Mouse (Mus musculus) forebrain, embryonic 11.5 days (tissue): ENCODE results near the gene Scyl1. TPM values are rescaled to one million over a fixed set of nuclear protein-coding genes. Genes with fewer than 3 reads are reported as not detected.

ENCODE experiments used
- ATAC-seq: fragments of 200-750 bp; cut with Nextera tagmentation; replicated peaks from 2 replicates; pipeline ENCODE4 v1.8.0; 2017; ENCODE audit warnings: moderate TSS enrichment; ENCODE audit not compliant: low FRiP score
- DNase-seq: peaks from one replicate; pipeline ENCODE4 v3.0.0-alpha.2; 2017; ENCODE audit warnings: low spot score
- H3K27ac ChIP-seq: fragments of 300-500 bp; sonication (generic); 2 replicates; pipeline ENCODE4 v1.5.1; 2014; ENCODE audit warnings: low read depth, low read length
- H3K27me3 ChIP-seq: fragments of 300-500 bp; sonication (generic); 2 replicates; pipeline ENCODE4 v1.6.1; 2014; ENCODE audit warnings: mild to moderate bottlenecking, low read length, mixed read lengths; ENCODE audit not compliant: control insufficient read depth, insufficient read depth
- H3K36me3 ChIP-seq: fragments of 300-500 bp; sonication (generic); 2 replicates; pipeline ENCODE4 v1.6.1; 2014; ENCODE audit warnings: mild to moderate bottlenecking, low read length, moderate library complexity, mixed read lengths; ENCODE audit not compliant: control insufficient read depth, insufficient read depth
- H3K4me1 ChIP-seq: fragments of 300-500 bp; sonication (generic); replicated peaks from 2 replicates; pipeline ENCODE4 v1.6.1; 2014; ENCODE audit warnings: low read length, mixed read lengths; ENCODE audit not compliant: control insufficient read depth, insufficient read depth
- H3K4me2 ChIP-seq: fragments of 300-500 bp; sonication (generic); 2 replicates; pipeline ENCODE4 v1.6.1; 2014; ENCODE audit warnings: low read depth, mild to moderate bottlenecking, low read length, moderate library complexity, mixed read lengths; ENCODE audit not compliant: severe bottlenecking
- H3K4me3 ChIP-seq: fragments of 300-500 bp; sonication (generic); 2 replicates; pipeline ENCODE4 v1.5.1; 2014; ENCODE audit warnings: low read depth, low read length
- H3K9ac ChIP-seq: fragments of 300-500 bp; sonication (generic); 2 replicates; pipeline ENCODE4 v1.6.1; 2014; ENCODE audit warnings: low read length
- H3K9me3 ChIP-seq: fragments of 300-500 bp; sonication (generic); 2 replicates; pipeline ENCODE4 v1.6.1; 2016; ENCODE audit warnings: low read length, mixed read lengths; ENCODE audit not compliant: control insufficient read depth
- WGBS: fragments of 180-500 bp; shearing (Covaris S2); extraction: QIAGEN DNeasy Blood & Tissue Kit; methylation state at CpG from one replicate; pipeline ENCODE4 v1.1.7; 2014; 5-methylcytosine and 5-hydroxymethylcytosine counted together
- polyA plus RNA-seq: library from polyadenylated mRNA; unstranded; fragments of >200 nt; fragmentation: Nextera tagmentation; extraction: Ambion mirVana; gene quantifications from 2 replicates; pipeline ENCODE4 v1.2.1, GENCODE M21; 2014

The Scyl1 gene
- polyA plus RNA-seq, 1 experiment from 2014 or later: 65.2 TPM

DNA sequence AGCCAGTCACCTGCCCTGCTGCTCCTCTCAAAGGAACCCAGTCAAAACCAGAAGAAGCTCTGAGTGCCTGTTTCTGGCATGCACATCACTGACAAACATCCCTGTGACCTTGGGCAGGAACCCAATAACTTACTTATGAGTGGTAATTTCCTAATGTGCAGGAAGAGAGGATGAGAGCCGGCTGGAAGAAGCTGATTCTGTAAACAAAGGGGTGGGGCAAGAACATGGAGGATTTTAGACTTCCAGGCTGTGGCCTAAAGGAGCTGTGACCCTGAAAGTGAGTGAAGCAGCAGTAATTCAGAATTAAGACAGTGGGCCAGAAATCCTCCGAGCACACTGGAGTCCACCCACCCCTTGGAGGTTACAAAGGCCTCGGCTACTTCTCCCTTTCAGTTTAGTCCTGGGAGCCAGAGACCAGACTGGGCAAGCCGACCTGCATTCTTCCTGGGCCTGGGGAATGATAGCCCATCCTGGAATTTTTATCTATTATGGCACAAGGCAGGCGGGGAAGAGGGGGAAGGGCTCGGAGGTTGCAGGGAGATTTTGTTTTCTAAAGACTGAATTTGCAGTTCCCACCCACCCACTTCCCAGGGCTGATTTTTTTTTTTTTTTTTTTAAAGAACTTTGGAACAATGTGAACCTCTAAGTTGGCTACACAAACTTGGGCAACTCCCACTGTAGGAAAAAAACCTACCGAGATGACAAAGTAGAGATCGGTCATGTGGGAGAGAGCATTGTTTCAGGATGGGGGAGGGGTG lies 35.0 kb upstream of the Scyl1 start:
- ATAC-seq (no peak), DNase-seq (no peak)
- Histone ChIP-seq H3K9me3 (no peaks in the 10 kb centered on the region), H3K27ac (peak overlapping the region; percentile 78), H3K4me1 (peaks cover 39% of the 10 kb centered on the region), H3K4me3 (no peak overlapping the region), H3K4me2 (peak overlapping the region; percentile 22; the same call in 1 of the 2 replicates), H3K27me3 (no peaks in the 10 kb centered on the region), H3K36me3 (no peaks in the 10 kb centered on the region), H3K9ac (peak overlapping the region; percentile 43)
- 3% methylated on average over 8 of the region's 8 CpGs for WGBS

DNA sequence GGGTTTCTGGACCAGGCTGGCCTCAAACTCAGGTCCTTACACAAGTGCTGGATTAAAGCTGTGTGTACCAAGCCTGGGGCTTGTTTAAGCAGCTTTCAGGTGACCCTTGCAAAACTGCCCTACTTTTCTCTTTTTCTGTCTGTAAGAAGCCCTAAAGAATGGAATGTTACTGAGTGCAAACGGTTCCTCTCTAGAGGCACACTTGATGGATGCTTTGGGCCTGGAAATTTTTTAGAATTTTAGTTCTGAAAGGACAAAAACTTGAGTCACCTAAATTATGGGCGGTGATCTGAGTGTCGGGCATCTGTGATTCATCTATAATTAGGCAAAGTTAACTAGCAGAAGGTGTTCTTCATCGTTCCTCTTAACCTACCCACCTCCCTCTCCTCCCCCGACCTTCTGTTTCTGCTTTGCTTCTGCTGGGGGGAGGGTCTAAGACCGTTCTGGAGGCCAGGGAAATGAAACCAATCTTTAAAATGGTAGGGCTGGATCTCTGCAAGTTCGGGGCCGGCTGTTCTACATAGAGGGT lies 33.2 kb upstream of the Scyl1 start:
- ATAC-seq: no peak
- WGBS: 33% methylated on average over 8 of the region's 8 CpGs

DNA sequence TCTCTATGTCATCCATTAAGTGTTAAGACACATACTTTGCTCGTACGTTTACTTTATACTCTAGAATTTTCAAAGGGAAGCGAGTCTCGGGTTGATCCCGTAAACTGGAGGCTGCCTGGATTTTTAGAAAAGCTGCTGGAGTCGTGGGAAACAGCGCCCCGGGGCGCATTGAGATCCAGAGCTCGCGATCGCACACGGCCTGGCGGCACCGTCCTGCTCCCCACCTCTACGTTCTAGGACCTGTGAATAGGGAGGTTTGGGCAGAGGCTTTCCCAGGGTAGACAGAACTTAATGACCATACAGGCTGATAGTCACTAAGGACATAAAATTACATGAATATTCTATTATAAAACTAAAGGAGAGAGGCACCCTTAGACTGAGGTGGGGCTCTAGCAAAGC lies 32.7 kb upstream of the Scyl1 start:
- Histone ChIP-seq H3K9me3 (no peaks in the 10 kb centered on the region), H3K4me2 (peak overlapping the region; percentile 86), H3K4me1 (peaks cover 31% of the 10 kb centered on the region), H3K36me3 (peaks cover 3% of the 10 kb centered on the region; the same call in 1 of the 2 replicates), H3K9ac (peak overlapping the region; percentile 98), H3K27ac (peak overlapping the region; percentile 100), H3K27me3 (no peaks in the 10 kb centered on the region), H3K4me3 (peak overlapping the region; percentile 99)
- no peak for DNase-seq
- peak; percentile 6; the same call in 1 of the 2 replicates for ATAC-seq
- WGBS: under 1% methylated on average over 16 of the region's 16 CpGs

More for the DNA sequence above, 33.2 kb upstream of the Scyl1 start:
- H3K27me3 ChIP-seq: no peaks in the 10 kb centered on the region
- H3K9ac ChIP-seq: peak overlapping the region; percentile 98
- no peaks in the 10 kb centered on the region for H3K9me3 ChIP-seq
- peak overlapping the region; percentile 86; the same call in 1 of the 2 replicates for H3K4me2 ChIP-seq
- H3K4me1 ChIP-seq: peaks cover 31% of the 10 kb centered on the region
- no peaks in the 10 kb centered on the region for H3K36me3 ChIP-seq
- peak overlapping the region; percentile 100 for H3K27ac ChIP-seq
- DNase-seq: no peak
- 0 out of 2 replicates have a peak overlapping the region, but pooled peaks have one; percentile 99 for H3K4me3 ChIP-seq

DNA sequence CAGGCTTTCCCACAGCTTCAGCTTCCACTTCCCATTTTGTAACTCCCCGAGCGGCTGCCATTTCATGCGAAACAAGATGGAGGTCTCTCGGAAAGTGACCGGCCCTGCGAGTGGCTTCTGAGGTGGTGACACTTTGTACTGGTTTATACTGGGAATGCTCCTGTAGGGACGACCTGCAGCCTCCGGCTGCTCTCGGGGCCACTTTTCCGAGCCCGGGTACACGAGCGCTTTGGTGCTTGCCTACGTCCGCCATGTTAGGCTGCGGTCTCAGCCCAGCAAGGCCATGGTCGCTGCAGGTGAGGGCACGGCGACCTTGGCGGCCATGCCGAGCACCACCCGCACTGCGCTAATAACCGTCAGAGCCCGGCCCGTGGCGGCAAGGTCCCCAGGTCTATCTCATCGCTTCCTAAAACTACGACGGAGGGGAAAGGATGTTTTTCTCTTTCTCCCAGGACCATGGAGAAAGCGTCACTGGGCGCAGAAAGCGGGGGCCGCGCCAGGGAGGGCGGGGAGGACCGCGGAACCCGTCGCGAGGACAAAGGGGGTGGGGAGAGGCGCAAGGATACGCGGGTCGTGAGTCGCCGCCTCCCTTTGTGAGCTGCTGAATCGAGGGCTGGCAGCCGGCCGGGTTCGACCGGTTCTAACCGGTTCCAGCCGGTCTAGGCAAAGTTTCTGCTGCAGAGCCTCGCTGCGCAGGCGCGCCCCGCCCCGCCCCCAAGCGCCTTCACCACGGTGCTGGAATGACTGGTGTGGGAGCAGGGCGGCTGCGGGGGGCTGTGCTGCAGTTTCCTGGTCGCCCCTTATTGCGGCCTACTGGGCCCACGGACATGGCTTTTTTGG lies 32.0 kb upstream of the Scyl1 start:
- Histone ChIP-seq H3K9me3 (no peaks in the 10 kb centered on the region), H3K4me2 (peak overlapping the region; percentile 86), H3K4me3 (peak overlapping the region; percentile 99), H3K27ac (peak overlapping the region; percentile 100), H3K4me1 (peaks cover 31% of the 10 kb centered on the region), H3K9ac (peak overlapping the region; percentile 98), H3K27me3 (no peaks in the 10 kb centered on the region), H3K36me3 (peaks cover 8% of the 10 kb centered on the region; the same call in 1 of the 2 replicates)
- ATAC-seq (peak; percentile 96), DNase-seq (peak; percentile 100)
- under 1% methylated on average over 66 of the region's 67 CpGs for WGBS

DNA sequence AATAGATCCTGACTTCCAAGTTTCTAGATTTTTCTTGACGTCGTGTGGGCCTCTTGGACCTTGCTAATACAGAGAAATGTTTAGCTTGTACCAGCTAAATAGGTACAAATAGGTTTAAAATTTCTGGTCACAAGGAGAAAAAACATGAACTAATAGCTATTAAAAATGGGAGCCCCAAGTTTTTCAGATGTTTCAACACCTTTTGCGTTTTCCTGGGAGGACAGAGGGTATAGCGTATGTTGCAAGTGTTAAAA lies 31.5 kb upstream of the Scyl1 start:
- no peaks in the 10 kb centered on the region for H3K9me3 ChIP-seq
- under 1% methylated on average over 4 of the region's 4 CpGs for WGBS

DNA sequence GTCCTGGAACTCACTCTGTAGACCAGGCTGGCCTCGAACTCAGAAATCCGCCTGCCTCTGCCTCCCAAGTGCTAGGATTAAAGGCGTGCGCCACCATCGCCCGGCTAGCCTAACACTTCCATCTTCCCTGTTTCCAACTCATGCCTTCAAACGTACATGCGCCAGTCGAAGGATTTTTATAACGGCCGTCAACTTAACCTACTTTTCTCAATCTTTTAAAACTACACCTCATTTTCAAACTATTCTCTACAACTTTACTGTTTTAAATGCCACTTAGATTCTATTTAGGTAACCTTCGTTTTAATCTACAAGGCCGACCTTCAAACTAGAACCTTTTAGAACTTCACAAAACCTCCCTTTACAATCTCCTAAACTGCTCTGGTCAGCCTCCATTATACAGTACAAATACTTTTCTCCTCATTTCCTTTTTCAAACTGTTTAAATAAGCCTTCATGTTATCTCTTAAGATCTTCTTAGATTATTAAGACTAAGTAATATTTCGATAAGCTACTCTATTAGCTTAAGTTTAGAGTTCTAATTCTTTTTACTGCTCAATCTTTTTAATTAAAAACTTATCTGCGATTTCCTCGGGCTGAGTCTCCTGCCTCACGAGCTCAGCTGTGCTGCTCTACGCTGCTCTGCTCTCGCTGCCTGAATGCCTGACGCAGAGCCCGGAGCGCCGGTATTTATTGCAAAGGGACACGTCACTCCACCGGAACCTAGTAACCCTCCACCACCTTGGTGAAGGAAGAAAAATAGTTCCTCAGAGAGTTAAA lies 31.0 kb upstream of the Scyl1 start:
- Histone ChIP-seq H3K9me3 (no peaks in the 10 kb centered on the region), H3K36me3 (peaks cover 13% of the 10 kb centered on the region), H3K27me3 (no peaks in the 10 kb centered on the region), H3K4me2 (peak overlapping the region; percentile 86), H3K4me3 (peak overlapping the region; percentile 99), H3K4me1 (peaks cover 34% of the 10 kb centered on the region), H3K9ac (peak overlapping the region; percentile 99), H3K27ac (peak overlapping the region; percentile 100)
- DNase-seq (peak; percentile 98), ATAC-seq (peak; percentile 50; the same call in 1 of the 2 replicates)
- WGBS: under 1% methylated on average over 25 of the region's 25 CpGs

More for the DNA sequence above, 31.5 kb upstream of the Scyl1 start:
- H3K4me1 ChIP-seq: peaks cover 31% of the 10 kb centered on the region
- H3K9ac ChIP-seq: peak overlapping the region; percentile 98
- peaks cover 12% of the 10 kb centered on the region for H3K36me3 ChIP-seq
- DNase-seq: no peak
- no peak for ATAC-seq
- H3K27me3 ChIP-seq: no peaks in the 10 kb centered on the region
- H3K4me2 ChIP-seq: peak overlapping the region; percentile 86
- H3K27ac ChIP-seq: peak overlapping the region; percentile 100
- peak overlapping the region; percentile 99 for H3K4me3 ChIP-seq

DNA sequence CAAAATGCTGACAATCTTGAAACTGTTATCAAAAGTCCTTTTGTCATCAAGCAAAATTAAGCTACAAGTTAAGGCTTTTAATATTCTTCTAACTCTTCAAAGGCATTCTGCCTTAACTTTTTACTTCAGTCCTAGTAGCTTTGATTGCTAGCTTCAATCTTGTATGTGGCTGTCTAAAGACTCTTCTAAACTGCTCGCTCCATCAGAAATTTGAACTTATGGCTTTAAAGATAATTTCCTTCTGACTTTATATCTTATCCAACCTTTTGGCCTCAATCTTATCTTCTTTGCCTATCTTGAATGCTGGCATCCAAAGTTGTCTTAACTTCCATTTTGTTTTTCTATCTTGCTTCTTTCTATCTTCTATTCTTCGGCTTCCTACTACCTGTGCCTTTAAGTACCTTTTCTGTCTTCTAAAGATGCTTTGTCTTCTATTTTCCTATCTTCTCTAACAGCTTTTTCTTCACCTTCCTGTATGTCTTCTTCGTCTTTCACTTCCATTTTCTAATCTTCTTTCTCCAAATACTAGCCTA lies 30.3 kb upstream of the Scyl1 start:
- Histone ChIP-seq H3K27me3 (no peaks in the 10 kb centered on the region), H3K4me1 (peaks cover 35% of the 10 kb centered on the region), H3K4me3 (peak overlapping the region; percentile 99), H3K9ac (peak overlapping the region; percentile 99), H3K36me3 (peaks cover 16% of the 10 kb centered on the region), H3K9me3 (no peaks in the 10 kb centered on the region), H3K27ac (peak overlapping the region; percentile 32), H3K4me2 (peak overlapping the region; percentile 86)
- 10% methylated on average over 3 of the region's 3 CpGs for WGBS
- DNase-seq: no peak
- ATAC-seq: no peak
